ENCODE assay signal across 29 mouse cellular contexts in genomic region chr16:94392299-94392698, GRCm38 (mm10).
"Had no signal": no experiment of that assay in that cellular context is flagged by ENCODE, and none has a peak within 500 bp of the region (broad histone marks: within the 10 kb centered on the region; RNA-seq: fewer than 3 reads in every experiment).

No protein-coding gene starts in this region.

- H3K9ac ChIP-seq: embryonic facial prominence, embryonic 12.5 days; embryonic facial prominence, embryonic 13.5 days; embryonic facial prominence, embryonic 15.5 days; forebrain, embryonic 12.5 days; forebrain, embryonic 13.5 days; forebrain, embryonic 15.5 days; forebrain, postnatal 0 days had no signal

- H3K4me3 ChIP-seq: embryonic facial prominence, embryonic 10.5 days; embryonic facial prominence, embryonic 12.5 days; embryonic facial prominence, embryonic 13.5 days; embryonic facial prominence, embryonic 15.5 days; erythroblast, embryonic 14.5 days; forebrain, embryonic 10.5 days; forebrain, embryonic 12.5 days; forebrain, embryonic 13.5 days; forebrain, embryonic 15.5 days; gastrocnemius, adult 2 months had no signal

- H3K27me3 ChIP-seq: embryonic facial prominence, embryonic 12.5 days; embryonic facial prominence, embryonic 13.5 days; embryonic facial prominence, embryonic 15.5 days; forebrain, embryonic 12.5 days; forebrain, embryonic 13.5 days; forebrain, embryonic 15.5 days had no signal

- H3K4me2 ChIP-seq: embryonic facial prominence, embryonic 12.5 days; embryonic facial prominence, embryonic 13.5 days; embryonic facial prominence, embryonic 15.5 days; forebrain, embryonic 12.5 days; forebrain, embryonic 13.5 days; forebrain, embryonic 15.5 days had no signal

- H3K4me1 ChIP-seq: embryonic facial prominence, embryonic 10.5 days; embryonic facial prominence, embryonic 12.5 days; embryonic facial prominence, embryonic 15.5 days; forebrain, embryonic 10.5 days; forebrain, embryonic 12.5 days; forebrain, embryonic 13.5 days had no signal

- ATAC-seq: forebrain, embryonic 13.5 days; forebrain, embryonic 14.5 days; forebrain, embryonic 15.5 days; forebrain, embryonic 16.5 days; forebrain, postnatal 0 days had no signal

- H3K27ac ChIP-seq: embryonic facial prominence, embryonic 10.5 days; embryonic facial prominence, embryonic 12.5 days; embryonic facial prominence, embryonic 13.5 days; embryonic facial prominence, embryonic 15.5 days; forebrain, embryonic 10.5 days; forebrain, embryonic 12.5 days; forebrain, embryonic 13.5 days; forebrain, embryonic 15.5 days; gastrocnemius, adult 2 months had no signal

- H3K9me3 ChIP-seq: embryonic facial prominence, embryonic 10.5 days; embryonic facial prominence, embryonic 12.5 days; embryonic facial prominence, embryonic 13.5 days; embryonic facial prominence, embryonic 15.5 days; forebrain, embryonic 10.5 days; forebrain, embryonic 12.5 days; forebrain, embryonic 13.5 days; forebrain, embryonic 15.5 days had no signal

- DNase-seq: cerebellum, adult 18-20 months; cerebellum, adult 2 months; cerebellum, adult 8-10 months; cerebellum, adult 9-10 months; cerebellum, adult 9-11 months; cerebellum, postnatal 10 days; cerebellum, postnatal 14 days; cerebellum, postnatal 25 days; cerebellum, postnatal 36 days; embryo, embryonic 11 days; forebrain, postnatal 0 days; gastrocnemius, adult 2 months; gastrocnemius, postnatal 10 days; gastrocnemius, postnatal 14 days; gastrocnemius, postnatal 25 days; gastrocnemius, postnatal 36 days; heart, adult 11 months; heart, adult 18-20 months had no signal
